8 mouse cellular contexts compared by ENCODE assay signal in genomic region chr3:98339706-98340109, GRCm38 (mm10). TPM values are rescaled to one million over a fixed set of nuclear protein-coding genes. Genes with fewer than 3 reads are reported as not detected.
DNase-seq lines count a peak whose midpoint lies in the region; ATAC-seq and TF ChIP-seq lines count a peak whose summit lies in the region.
"Not testable (repeated sequence)": the region's sequence is repeated elsewhere in the genome, so short reads cannot be mapped to it uniquely, and the experiment has no call there.

TSS of gene Phgdh (minus strand) at chr3:98339990.

- peak within 1 kb of the TSS; percentile 99 for H3K4me2 ChIP-seq in neural tube, embryonic 14.5 days (ENCODE audit: low read depth, low read length)

- not testable (repeated sequence) for TF ChIP-seq EP300 in MEL (IDR thresholded peaks at IDR 0.05; ENCODE audit: low read depth in 1 of 2, low read length in 2 of 2)

- peaks cover 0 to 42% of the 10 kb centered on the region in 2 experiments; a peak in 2 of 4 replicates for H3K36me3 ChIP-seq in MEL (ENCODE audit: control insufficient read depth in 1 of 2, insufficient read depth in 2 of 2, low read length in 2 of 2)
- not testable (repeated sequence) for H3K36me3 ChIP-seq in neural tube, embryonic 14.5 days (ENCODE audit: control insufficient read depth, insufficient read depth, low read length)

- TF ChIP-seq POLR2A in MEL (IDR thresholded peaks at IDR 0.05; ENCODE audit: control insufficient read depth in 1 of 2, insufficient read depth in 1 of 2, low read depth in 1 of 2, low read length in 2 of 2, poor library complexity in 1 of 2) = peak in 1 of 2 experiments; percentile 78; a peak in 2 of 4 replicates
- not testable (repeated sequence) for TF ChIP-seq POLR2A in cerebellum, adult 2 months (IDR thresholded peaks at IDR 0.05; ENCODE audit: borderline replicate concordance, insufficient read depth, low read length)

- H3K9ac ChIP-seq in MEL (ENCODE audit: control insufficient read depth, low read depth, low read length, poor library complexity, severe bottlenecking) = peak within 1 kb of the TSS; percentile 80
- H3K9ac ChIP-seq in neural tube, embryonic 14.5 days (replicated peaks; ENCODE audit: low read depth, low read length) = peak within 1 kb of the TSS; percentile 54

- peaks cover 40% of the 10 kb centered on the region for H3K79me2 ChIP-seq in MEL (ENCODE audit: control insufficient read depth, insufficient read depth, low read length, poor library complexity)

- peak; percentile 96 for DNase-seq in MEL (ENCODE audit: low read depth, low spot score)
- peak in 1 of 2 experiments; percentile 43 for DNase-seq in cerebellum, adult 2 months
- peak; percentile 89 for DNase-seq in forelimb bud, embryonic 11.5 days (ENCODE audit: low read depth, low spot score)
- peak; percentile 64 for DNase-seq in heart, postnatal 4 days
- DNase-seq in layer of hippocampus, adult 11-12 months (ENCODE audit: low spot score) = peak; percentile 62
- peak; percentile 70 to 71 for DNase-seq in lung, adult 18-20 months
- peak; percentile 74 to 83 for DNase-seq in thymus, adult 18-20 months

- peak; percentile 70 for ATAC-seq in neural tube, embryonic 14.5 days (ENCODE audit: low read depth)

- H3K27me3 ChIP-seq in MEL (ENCODE audit: control insufficient read depth in 1 of 2, insufficient read depth in 2 of 2, low read length in 2 of 2); cerebellum, adult 2 months (ENCODE audit: control insufficient read depth, insufficient read depth, low read length); neural tube, embryonic 14.5 days (ENCODE audit: control insufficient read depth, insufficient read depth, low read length): not testable (repeated sequence)

- TF ChIP-seq CTCF in MEL (IDR thresholded peaks at IDR 0.05 in 2 of 3, conservative IDR thresholded peaks at IDR 0.05 in 1 of 3; ENCODE audit: control insufficient read depth in 1 of 3, insufficient read depth in 1 of 3, low read depth in 2 of 3, low read length in 3 of 3, poor library complexity in 1 of 3, severe bottlenecking in 1 of 3); cerebellum, adult 2 months (IDR thresholded peaks at IDR 0.05; ENCODE audit: borderline replicate concordance, insufficient read depth, low read depth, low read length): not testable (repeated sequence)

- H3K4me3 ChIP-seq in MEL (ENCODE audit: control insufficient read depth in 1 of 2, insufficient read depth in 1 of 2, low read depth in 2 of 2, low read length in 2 of 2) = peak within 1 kb of the TSS; percentile 96 to 97
- peak within 1 kb of the TSS; percentile 53 for H3K4me3 ChIP-seq in cerebellum, adult 2 months (replicated peaks; ENCODE audit: insufficient read depth, low read depth, low read length)
- peak within 1 kb of the TSS; percentile 56 for H3K4me3 ChIP-seq in neural tube, embryonic 14.5 days (ENCODE audit: low read depth, low read length)

- peaks cover 14 to 54% of the 10 kb centered on the region in 2 experiments for H3K4me1 ChIP-seq in MEL (ENCODE audit: control insufficient read depth in 1 of 2, insufficient read depth in 2 of 2, low read length in 2 of 2)
- H3K4me1 ChIP-seq in cerebellum, adult 2 months (ENCODE audit: control insufficient read depth, insufficient read depth, low read length); neural tube, embryonic 14.5 days (ENCODE audit: control insufficient read depth, insufficient read depth, low read length): not testable (repeated sequence)

- not testable (repeated sequence) for TF ChIP-seq RAD21 in MEL (IDR thresholded peaks at IDR 0.05; ENCODE audit: low read depth, low read length)

- not testable (repeated sequence) for H3K9me3 ChIP-seq in MEL (replicated peaks; ENCODE audit: insufficient read depth, low read length); neural tube, embryonic 14.5 days (ENCODE audit: control insufficient read depth, low read length)

- H3K27ac ChIP-seq in MEL (ENCODE audit: control insufficient read depth, low read depth, low read length) = peak within 1 kb of the TSS; percentile 73
- not testable (repeated sequence) for H3K27ac ChIP-seq in cerebellum, adult 2 months (ENCODE audit: insufficient read depth, low read length)
- H3K27ac ChIP-seq in neural tube, embryonic 14.5 days (ENCODE audit: low read depth, low read length) = peak within 1 kb of the TSS; percentile 48; the same call in 1 of the 2 replicates

- WGBS in cerebellum, adult 2 months = 2% methylated on average over 10 of the region's 10 CpGs
- under 1% methylated on average over 10 of the region's 10 CpGs for WGBS in neural tube, embryonic 14.5 days

TF ChIP-seq in MEL, 35 proteins besides CTCF, POLR2A, EP300 and RAD21:
- TF ChIP-seq TCF12 (IDR thresholded peaks at IDR 0.05; ENCODE audit: low read depth, low read length) = peak; percentile 34; the same call in 1 of the 2 replicates
- TF ChIP-seq MYC (IDR thresholded peaks at IDR 0.05; ENCODE audit: low read depth, low read length) = peak; percentile 58
- peak; percentile 73; the same call in 1 of the 2 replicates for TF ChIP-seq MAZ (IDR thresholded peaks at IDR 0.05; ENCODE audit: low read depth, low read length)
- peak; percentile 56; the same call in 1 of the 2 replicates for TF ChIP-seq NELFE (IDR thresholded peaks at IDR 0.05; ENCODE audit: low read depth, low read length)
- peak; percentile 97 for TF ChIP-seq ZNF384 (IDR thresholded peaks at IDR 0.05; ENCODE audit: low read depth, low read length)
- 0 out of 2 replicates have a peak, but pooled peaks have one; percentile 17 for TF ChIP-seq MXI1 (IDR thresholded peaks at IDR 0.05; ENCODE audit: low read depth, low read length)
- peak; percentile 68; the same call in 1 of the 2 replicates for TF ChIP-seq ZMIZ1 (IDR thresholded peaks at IDR 0.05; ENCODE audit: low read depth, low read length)
- TF ChIP-seq TBP (IDR thresholded peaks at IDR 0.05; ENCODE audit: low read depth, low read length) = peak; percentile 88

RNA-seq across cellular contexts. Expression of gene Phgdh, which starts in this region (rescaled TPM):
- 247 and 310 TPM in 2 replicates for total RNA-seq in MEL (2012; rRNA removed)
- polyA plus RNA-seq in MEL (2012; ENCODE audit: insufficient read depth in 1 of 2, insufficient read length in 2 of 2, low read depth in 1 of 2, low replicate concordance in 2 of 2, missing spikeins in 1 of 2) = 100 to 1,000 TPM in 1 of 2 experiments, not detected in 1; 303 TPM
- polyA plus RNA-seq in cerebellum, adult 2 months (2012; rRNA removed) = 98.0 and 106 TPM in 2 replicates
- total RNA-seq in heart, postnatal 4 days (2021) = 10 to 100 TPM; 11.2 to 13.9 TPM
- polyA plus RNA-seq in neural tube, embryonic 14.5 days (2014; fragmentation: Nextera tagmentation; extraction: Ambion mirVana) = 163 and 176 TPM in 2 replicates

Comparison
In these comparisons a context has a peak if more than half of its experiments do, and no peak if none do; other contexts are left out.
1. RNA of gene Phgdh (total RNA-seq): 247 to 310 TPM in MEL; 11.2 to 13.9 TPM in heart, postnatal 4 days; every median in the first group is over 10 times any median in the second.
2. Peak in every context shown above with its lines, with median percentiles within 50 percentile points of each other: H3K4me3 ChIP-seq.